Mouse (Mus musculus): ENCODE results near the gene Jsrp1. TPM values are rescaled to one million over a fixed set of nuclear protein-coding genes. Genes with fewer than 3 reads are reported as not detected.
A peak's percentile ranks its signal among the peaks of the same experiment; 100 is the strongest.

Gene Jsrp1
- polyA plus RNA-seq, 1 experiment from 2014 or later, result 0.38 TPM

GRCm38 (mm10) chr10:80779565-80779964 lies 33.7 kb downstream of the Jsrp1 start:
- H3K27me3 ChIP-seq (ENCODE audit: control insufficient read depth, insufficient read depth, low read length), result no peaks in the 10 kb centered on the region
- H3K9me3 ChIP-seq (ENCODE audit: control insufficient read depth, low read length), result no peaks in the 10 kb centered on the region
- no peak overlapping the region for H3K4me2 ChIP-seq
- peaks cover 27% of the 10 kb centered on the region for H3K36me3 ChIP-seq (ENCODE audit: control insufficient read depth, insufficient read depth, low read length)
- no peak overlapping the region for H3K9ac ChIP-seq (ENCODE audit: low read length)
- ATAC-seq (ENCODE audit: low FRiP score), result no peak
- H3K4me1 ChIP-seq (ENCODE audit: control insufficient read depth, insufficient read depth, low read length), result no peaks in the 10 kb centered on the region
- no peak overlapping the region for H3K4me3 ChIP-seq (ENCODE audit: low read depth, low read length)
- no peak overlapping the region for H3K27ac ChIP-seq (ENCODE audit: low read depth, low read length)
- no peak for DNase-seq (ENCODE audit: low spot score, missing footprints)

GRCm38 (mm10) chr10:80777123-80777522 lies 36.2 kb downstream of the Jsrp1 start:
- Histone ChIP-seq H3K27ac (ENCODE audit: low read depth, low read length) (no peak overlapping the region), H3K4me1 (ENCODE audit: control insufficient read depth, insufficient read depth, low read length) (no peaks in the 10 kb centered on the region), H3K9me3 (ENCODE audit: control insufficient read depth, low read length) (no peaks in the 10 kb centered on the region), H3K27me3 (ENCODE audit: control insufficient read depth, insufficient read depth, low read length) (no peaks in the 10 kb centered on the region), H3K36me3 (ENCODE audit: control insufficient read depth, insufficient read depth, low read length) (peaks cover 15% of the 10 kb centered on the region), H3K4me2 (no peak overlapping the region), H3K4me3 (ENCODE audit: low read depth, low read length) (no peak overlapping the region), H3K9ac (ENCODE audit: low read length) (no peak overlapping the region)
- 93% methylated on average over 5 of the region's 5 CpGs for WGBS
- DNase-seq (ENCODE audit: low spot score, missing footprints) (no peak), ATAC-seq (ENCODE audit: low FRiP score) (no peak)

GRCm38 (mm10) chr10:80776358-80776869 lies 36.9 kb downstream of the Jsrp1 start:
- H3K36me3 ChIP-seq (ENCODE audit: control insufficient read depth, insufficient read depth, low read length), result peaks cover 15% of the 10 kb centered on the region
- no peaks in the 10 kb centered on the region for H3K9me3 ChIP-seq (ENCODE audit: control insufficient read depth, low read length)
- no peak for ATAC-seq (ENCODE audit: low FRiP score)
- H3K4me2 ChIP-seq, result no peak overlapping the region
- no peak overlapping the region for H3K4me3 ChIP-seq (ENCODE audit: low read depth, low read length)
- H3K4me1 ChIP-seq (ENCODE audit: control insufficient read depth, insufficient read depth, low read length), result no peaks in the 10 kb centered on the region
- no peak for DNase-seq (ENCODE audit: low spot score, missing footprints)
- 83% methylated on average over 6 of the region's 6 CpGs for WGBS
- no peaks in the 10 kb centered on the region for H3K27me3 ChIP-seq (ENCODE audit: control insufficient read depth, insufficient read depth, low read length)
- no peak overlapping the region for H3K9ac ChIP-seq (ENCODE audit: low read length)
- no peak overlapping the region for H3K27ac ChIP-seq (ENCODE audit: low read depth, low read length)

GRCm38 (mm10) chr10:80775731-80776130 lies 37.6 kb downstream of the Jsrp1 start:
- H3K27me3 ChIP-seq (ENCODE audit: control insufficient read depth, insufficient read depth, low read length), result no peaks in the 10 kb centered on the region
- no peak for ATAC-seq (ENCODE audit: low FRiP score)
- 96% methylated on average over 4 of the region's 4 CpGs for WGBS
- no peak for DNase-seq (ENCODE audit: low spot score, missing footprints)
- no peaks in the 10 kb centered on the region for H3K9me3 ChIP-seq (ENCODE audit: control insufficient read depth, low read length)
- no peak overlapping the region for H3K4me3 ChIP-seq (ENCODE audit: low read depth, low read length)
- H3K4me1 ChIP-seq (ENCODE audit: control insufficient read depth, insufficient read depth, low read length), result no peaks in the 10 kb centered on the region
- no peak overlapping the region for H3K9ac ChIP-seq (ENCODE audit: low read length)
- H3K4me2 ChIP-seq, result no peak overlapping the region
- H3K27ac ChIP-seq (ENCODE audit: low read depth, low read length), result no peak overlapping the region
- H3K36me3 ChIP-seq (ENCODE audit: control insufficient read depth, insufficient read depth, low read length), result peaks cover 13% of the 10 kb centered on the region

GRCm38 (mm10) chr10:80774981-80775380 lies 38.3 kb downstream of the Jsrp1 start:
- no peaks in the 10 kb centered on the region for H3K27me3 ChIP-seq (ENCODE audit: control insufficient read depth, insufficient read depth, low read length)
- H3K9ac ChIP-seq (ENCODE audit: low read length), result no peak overlapping the region
- 92% methylated on average over 4 of the region's 4 CpGs for WGBS
- peaks cover 17% of the 10 kb centered on the region for H3K36me3 ChIP-seq (ENCODE audit: control insufficient read depth, insufficient read depth, low read length)
- no peaks in the 10 kb centered on the region for H3K9me3 ChIP-seq (ENCODE audit: control insufficient read depth, low read length)
- H3K4me2 ChIP-seq, result no peak overlapping the region
- DNase-seq (ENCODE audit: low spot score, missing footprints) (no peak), ATAC-seq (ENCODE audit: low FRiP score) (no peak)
- no peak overlapping the region for H3K4me3 ChIP-seq (ENCODE audit: low read depth, low read length)
- H3K4me1 ChIP-seq (ENCODE audit: control insufficient read depth, insufficient read depth, low read length), result no peaks in the 10 kb centered on the region
- no peak overlapping the region for H3K27ac ChIP-seq (ENCODE audit: low read depth, low read length)

GRCm38 (mm10) chr10:80774549-80774948 lies 38.7 kb downstream of the Jsrp1 start:
- Histone ChIP-seq H3K9ac (ENCODE audit: low read length) (no peak overlapping the region), H3K27ac (ENCODE audit: low read depth, low read length) (no peak overlapping the region), H3K4me1 (ENCODE audit: control insufficient read depth, insufficient read depth, low read length) (no peaks in the 10 kb centered on the region), H3K36me3 (ENCODE audit: control insufficient read depth, insufficient read depth, low read length) (peaks cover 19% of the 10 kb centered on the region), H3K4me3 (ENCODE audit: low read depth, low read length) (no peak overlapping the region), H3K9me3 (ENCODE audit: control insufficient read depth, low read length) (no peaks in the 10 kb centered on the region), H3K27me3 (ENCODE audit: control insufficient read depth, insufficient read depth, low read length) (no peaks in the 10 kb centered on the region), H3K4me2 (no peak overlapping the region)
- ATAC-seq (ENCODE audit: low FRiP score) (no peak), DNase-seq (ENCODE audit: low spot score, missing footprints) (peak; percentile 97)
- WGBS, result 78% methylated on average over 2 of the region's 2 CpGs

- Histone ChIP-seq H3K9me3 (ENCODE audit: control insufficient read depth, low read length) (no peaks in the 10 kb centered on the region), H3K9ac (ENCODE audit: low read length) (no peak overlapping the region), H3K36me3 (ENCODE audit: control insufficient read depth, insufficient read depth, low read length) (peaks cover 21% of the 10 kb centered on the region), H3K27me3 (ENCODE audit: control insufficient read depth, insufficient read depth, low read length) (no peaks in the 10 kb centered on the region), H3K4me3 (ENCODE audit: low read depth, low read length) (no peak overlapping the region), H3K27ac (ENCODE audit: low read depth, low read length) (no peak overlapping the region), H3K4me1 (ENCODE audit: control insufficient read depth, insufficient read depth, low read length) (no peaks in the 10 kb centered on the region), H3K4me2 (no peak overlapping the region)
- ATAC-seq (ENCODE audit: low FRiP score), result no peak
- WGBS, result 92% methylated on average over 5 of the region's 5 CpGs
- DNase-seq (ENCODE audit: low spot score, missing footprints), result no peak
Observed at GRCm38 (mm10) chr10:80773816-80774215, 39.5 kb downstream of the Jsrp1 start.

- no peaks in the 10 kb centered on the region for H3K4me1 ChIP-seq (ENCODE audit: control insufficient read depth, insufficient read depth, low read length)
- ATAC-seq (ENCODE audit: low FRiP score) (no peak), DNase-seq (ENCODE audit: low spot score, missing footprints) (no peak)
- H3K27me3 ChIP-seq (ENCODE audit: control insufficient read depth, insufficient read depth, low read length), result no peaks in the 10 kb centered on the region
- no peak overlapping the region for H3K9ac ChIP-seq (ENCODE audit: low read length)
- no peak overlapping the region for H3K4me3 ChIP-seq (ENCODE audit: low read depth, low read length)
- H3K9me3 ChIP-seq (ENCODE audit: control insufficient read depth, low read length), result no peaks in the 10 kb centered on the region
- H3K27ac ChIP-seq (ENCODE audit: low read depth, low read length), result no peak overlapping the region
- 87% methylated on average over 6 of the region's 6 CpGs for WGBS
- H3K36me3 ChIP-seq (ENCODE audit: control insufficient read depth, insufficient read depth, low read length), result peaks cover 18% of the 10 kb centered on the region; the same call in 1 of the 2 replicates
- H3K4me2 ChIP-seq, result no peak overlapping the region
Observed at GRCm38 (mm10) chr10:80768365-80768764, 44.9 kb downstream of the Jsrp1 start.

- H3K27ac ChIP-seq (ENCODE audit: low read depth, low read length), result no peak overlapping the region
- WGBS, result 81% methylated on average over 10 of the region's 10 CpGs
- DNase-seq (ENCODE audit: low spot score, missing footprints), result no peak
- H3K4me3 ChIP-seq (ENCODE audit: low read depth, low read length), result no peak overlapping the region
- no peak overlapping the region for H3K9ac ChIP-seq (ENCODE audit: low read length)
- no peaks in the 10 kb centered on the region for H3K9me3 ChIP-seq (ENCODE audit: control insufficient read depth, low read length)
- no peaks in the 10 kb centered on the region for H3K27me3 ChIP-seq (ENCODE audit: control insufficient read depth, insufficient read depth, low read length)
- H3K4me2 ChIP-seq, result no peak overlapping the region
- H3K36me3 ChIP-seq (ENCODE audit: control insufficient read depth, insufficient read depth, low read length), result peaks cover 16% of the 10 kb centered on the region; the same call in 1 of the 2 replicates
- no peaks in the 10 kb centered on the region for H3K4me1 ChIP-seq (ENCODE audit: control insufficient read depth, insufficient read depth, low read length)
- no peak for ATAC-seq (ENCODE audit: low FRiP score)
Observed at GRCm38 (mm10) chr10:80766161-80766815, 47.0 kb downstream of the Jsrp1 start.
